Mouse (Mus musculus): ENCODE results near the gene Fpgt.

DNA sequence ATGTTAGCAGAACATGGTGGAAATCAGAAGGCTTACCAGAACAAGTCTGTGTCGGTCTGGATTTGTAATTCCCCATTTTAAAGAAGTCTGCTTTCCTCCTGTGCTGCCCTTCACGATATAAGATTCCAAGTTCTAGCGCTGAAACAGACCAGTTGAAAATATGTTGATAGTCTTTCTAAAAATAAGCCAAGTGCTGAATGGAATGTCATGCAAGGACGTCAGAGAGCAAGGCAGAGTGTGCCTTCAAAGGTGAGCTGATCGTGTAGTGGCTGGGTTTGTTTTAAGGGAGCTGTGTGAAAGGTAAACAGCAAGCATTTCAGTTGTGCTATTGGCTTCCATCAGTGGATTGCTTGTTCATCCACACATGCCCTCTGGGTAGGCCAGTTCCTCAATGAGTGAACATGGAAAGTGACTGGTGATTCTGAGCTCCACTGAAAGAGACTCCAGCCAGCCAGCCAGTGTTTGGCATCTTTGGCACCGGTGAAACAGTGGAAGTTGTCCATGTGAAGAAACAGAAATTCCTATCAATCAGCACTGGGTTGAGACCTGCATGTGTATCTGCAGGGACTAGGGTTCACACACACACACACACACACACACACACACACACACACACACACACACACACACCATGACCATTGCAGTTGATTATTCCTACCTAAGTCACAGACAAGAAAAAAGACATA is 37.8 kb downstream of the Fpgt start, which contains the start of gene Tnni3k:
- TF ChIP-seq CTCF (IDR thresholded peaks at IDR 0.05; ENCODE audit: control insufficient read depth, insufficient read depth, low read length), result no peak
- no peak for TF ChIP-seq POLR2A (IDR thresholded peaks at IDR 0.05; ENCODE audit: borderline replicate concordance, control insufficient read depth, low read depth, low read length)

Measured in bone marrow, adult 2 months (tissue).